Mouse (Mus musculus) gastrocnemius, adult 18-20 months (tissue): ENCODE results near the gene Phka1. TPM values are rescaled to one million over a fixed set of nuclear protein-coding genes. Genes with fewer than 3 reads are reported as not detected.
"Not testable (repeated sequence)": the region's sequence is repeated elsewhere in the genome, so short reads cannot be mapped to it uniquely, and the experiment has no call there.

Experiments
- DNase-seq: peaks from one replicate; pipeline ENCODE4 v3.0.0; 2021; ENCODE audit warnings: low spot score
- long read RNA-seq, 2 experiments: library from polyadenylated mRNA; stranded (forward); transcript quantifications; one replicate each; pipeline ENCODE4 v2.0.0; 2021
- total RNA-seq, 2 experiments: library from RNA; stranded (reverse); gene quantifications; 2 replicates each; pipeline ENCODE4 v1.2.3; 2021

The Phka1 gene
- 100 to 1,000 TPM; 496 to 527 TPM for total RNA-seq
- long read RNA-seq, experiment 1, full-length matches to known transcripts: 786 of 1,035 reads
- long read RNA-seq, experiment 1, partial matches to known transcripts: 144 of 1,035 reads
- long read RNA-seq, experiment 1, other reads (novel, unspliced or antisense): 105 of 1,035 reads
- long read RNA-seq, experiment 2, full-length matches to known transcripts: 425 of 596 reads
- long read RNA-seq, experiment 2, partial matches to known transcripts: 85 of 596 reads
- long read RNA-seq, experiment 2, other reads (novel, unspliced or antisense): 86 of 596 reads

- peak; percentile 91 for DNase-seq
Measured at GRCm38 (mm10) chrX:102643823-102644572, at the start of gene Phka1. Gene Phka1 (minus strand): TSS chrX:102644246.

GRCm38 (mm10) chrX:102689252-102689651 lies 45.2 kb upstream of the Phka1 start:
- DNase-seq: peak; percentile 3

GRCm38 (mm10) chrX:102686872-102687271 lies 42.8 kb upstream of the Phka1 start, which contains the start of gene Gm3880:
Gene Gm3880 (minus strand): TSS chrX:102686972.
- not testable (repeated sequence) for DNase-seq

GRCm38 (mm10) chrX:102684706-102685105 lies 40.7 kb upstream of the Phka1 start:
- not testable (repeated sequence) for DNase-seq

- DNase-seq: no peak
Measured at GRCm38 (mm10) chrX:102666641-102667040, 22.6 kb upstream of the Phka1 start.

- DNase-seq: peak; percentile 62
Measured at GRCm38 (mm10) chrX:102660712-102661111, 16.7 kb upstream of the Phka1 start.

GRCm38 (mm10) chrX:102645691-102646090 lies 1.6 kb upstream of the Phka1 start:
- DNase-seq: peak; percentile 56

- DNase-seq: peak; percentile 58
Measured at GRCm38 (mm10) chrX:102645146-102645545, 1.1 kb upstream of the Phka1 start.

- DNase-seq: no peak
Measured at GRCm38 (mm10) chrX:102644573-102644951, 516 bp upstream of the Phka1 start.

GRCm38 (mm10) chrX:102601269-102601668 lies 42.8 kb downstream of the Phka1 start:
- DNase-seq: no peak

GRCm38 (mm10) chrX:102588560-102588959 lies 55.5 kb downstream of the Phka1 start:
- no peak for DNase-seq

GRCm38 (mm10) chrX:102571186-102571585 lies 72.9 kb downstream of the Phka1 start:
- DNase-seq: no peak

- DNase-seq: no peak
Measured at GRCm38 (mm10) chrX:102556906-102557305, 87.1 kb downstream of the Phka1 start.

GRCm38 (mm10) chrX:102509205-102509604 lies 134.8 kb downstream of the Phka1 start:
- DNase-seq: no peak

GRCm38 (mm10) chrX:102504644-102505481 lies 139.2 kb downstream of the Phka1 start, which contains the start of gene Hdac8:
Gene Hdac8 (minus strand): TSS chrX:102505359.
- peak; percentile 39 for DNase-seq

- DNase-seq: no peak
Measured at GRCm38 (mm10) chrX:102504179-102504578, 139.9 kb downstream of the Phka1 start.

GRCm38 (mm10) chrX:102493992-102494730 lies 149.9 kb downstream of the Phka1 start:
- no peak for DNase-seq

- no peak for DNase-seq
Measured at GRCm38 (mm10) chrX:102485575-102485974, 158.5 kb downstream of the Phka1 start.

GRCm38 (mm10) chrX:102479665-102480064 lies 164.4 kb downstream of the Phka1 start:
- no peak for DNase-seq

- DNase-seq: peak; percentile 23
Measured at GRCm38 (mm10) chrX:102478965-102479364, 165.1 kb downstream of the Phka1 start.

- DNase-seq: no peak
Measured at GRCm38 (mm10) chrX:102478481-102478880, 165.6 kb downstream of the Phka1 start.
